Mouse (Mus musculus) cerebral cortex, adult 2 months (tissue): ENCODE data around the gene Olfr201.

ENCODE experiments used
- WGBS: fragments of 180-500 bp; shearing (Covaris S2); methylation state at CpG from one replicate; pipeline ENCODE4 v1.1.7; 2018; 5-methylcytosine and 5-hydroxymethylcytosine counted together

Olfr201 gene

GRCm38 (mm10) chr16:59272532-59272931 is at the start of gene Olfr201:
Olfr201 (minus strand) TSS chr16:59272632.
- WGBS: 86% methylated on average over 4 of the region's 4 CpGs

GRCm38 (mm10) chr16:59318148-59318547 is 45.7 kb upstream of the Olfr201 start, which contains the start of gene Olfr204:
Olfr204 (minus strand) TSS chr16:59318248.

GRCm38 (mm10) chr16:59298581-59298980 is 26.1 kb upstream of the Olfr201 start, which contains the start of gene Olfr203:
Olfr203 (plus strand) TSS chr16:59298881.
- WGBS: 83% methylated on average over 2 of the region's 2 CpGs

GRCm38 (mm10) chr16:59287576-59287975 is 15.1 kb upstream of the Olfr201 start:
- 80% methylated on average over 9 of the region's 9 CpGs for WGBS

- 81% methylated on average over 1 of the region's 1 CpGs for WGBS
Measured at GRCm38 (mm10) chr16:59286693-59287092, 14.3 kb upstream of the Olfr201 start, which contains the start of gene Olfr202. Olfr202 (minus strand) TSS chr16:59286793.

GRCm38 (mm10) chr16:59283476-59283875 is 11.0 kb upstream of the Olfr201 start:
- WGBS: 70% methylated on average over 1 of the region's 1 CpGs

GRCm38 (mm10) chr16:59280542-59280941 is 8.1 kb upstream of the Olfr201 start:
- WGBS: 84% methylated on average over 3 of the region's 3 CpGs

GRCm38 (mm10) chr16:59269097-59269496 is 3.3 kb downstream of the Olfr201 start:
- WGBS: 84% methylated on average over 4 of the region's 4 CpGs

- 88% methylated on average over 17 of the region's 17 CpGs for WGBS
Measured at GRCm38 (mm10) chr16:59249684-59250083, 22.7 kb downstream of the Olfr201 start.

GRCm38 (mm10) chr16:59219667-59220066 is 52.8 kb downstream of the Olfr201 start, which contains the start of gene Olfr199:
Olfr199 (minus strand) TSS chr16:59219767.
- 74% methylated on average over 1 of the region's 1 CpGs for WGBS

GRCm38 (mm10) chr16:59217861-59218260 is 54.6 kb downstream of the Olfr201 start:
- WGBS: 74% methylated on average over 3 of the region's 3 CpGs
